Mouse (Mus musculus) kidney, adult 2 months (tissue): ENCODE data around the gene Snrnp27. TPM values are rescaled to one million over a fixed set of nuclear protein-coding genes. Genes with fewer than 3 reads are reported as not detected.
A peak's percentile ranks its signal among the peaks of the same experiment; 100 is the strongest.

Source experiments
- DNase-seq: peaks from one replicate; pipeline ENCODE4 v3.0.0; 2021
- H3K27ac ChIP-seq: fragments of 200-500 bp; 2 replicates; pipeline ENCODE4 v1.5.1; 2012; ENCODE audit warnings: low read depth, low read length, control low read depth, inconsistent platforms; ENCODE audit not compliant: insufficient read depth
- H3K27me3 ChIP-seq: fragments of 200-500 bp; replicated peaks from 2 replicates; pipeline ENCODE4 v1.6.1; 2012; ENCODE audit warnings: mild to moderate bottlenecking, moderate library complexity, low read length, inconsistent platforms; ENCODE audit not compliant: control insufficient read depth, insufficient read depth
- H3K36me3 ChIP-seq: fragments of 200-500 bp; 2 replicates; pipeline ENCODE4 v1.6.1; 2012; ENCODE audit warnings: mild to moderate bottlenecking, moderate library complexity, low read length, inconsistent platforms; ENCODE audit not compliant: control insufficient read depth, insufficient read depth
- H3K4me1 ChIP-seq: fragments of 200-500 bp; 2 replicates; pipeline ENCODE4 v1.6.1; 2011; ENCODE audit warnings: low read length; ENCODE audit not compliant: control insufficient read depth, insufficient read depth
- H3K4me3 ChIP-seq: fragments of 200-500 bp; 2 replicates; pipeline ENCODE4 v1.5.1; 2011; ENCODE audit warnings: mild to moderate bottlenecking, low read depth, low read length, control low read depth; ENCODE audit not compliant: insufficient read depth
- CTCF ChIP-seq: fragments of 200-500 bp; conservative IDR thresholded peaks from 2 replicates; pipeline ENCODE4 v1.5.1; 2011; ENCODE audit warnings: low read depth, mild to moderate bottlenecking, control low read depth, low read length, moderate library complexity, mixed read lengths; ENCODE audit not compliant: insufficient read depth, insufficient read length
- POLR2A ChIP-seq: fragments of 200-500 bp; IDR thresholded peaks from one replicate; pipeline ENCODE4 v1.6.1; 2011; ENCODE audit warnings: low read depth, low read length, control low read depth
- WGBS: fragments of 180-500 bp; shearing (Covaris S2); methylation state at CpG from one replicate; pipeline ENCODE4 v1.1.7; 2018; 5-methylcytosine and 5-hydroxymethylcytosine counted together
- polyA plus RNA-seq: library from polyadenylated mRNA; depleted of rRNA; stranded (reverse); fragments of >200 nt; gene quantifications from 2 replicates; pipeline ENCODE4 v1.2.3, GENCODE M21; 2012; rRNA removed

Gene Snrnp27
- polyA plus RNA-seq, 1 experiment, result 21.0 TPM

GRCm38 (mm10) chr6:86637171-86637835 is 47.0 kb downstream of the Snrnp27 start:
- H3K4me3 ChIP-seq, result no peak overlapping the region
- no peak for TF ChIP-seq POLR2A
- no peak for TF ChIP-seq CTCF
- H3K36me3 ChIP-seq, result no peaks in the 10 kb centered on the region
- no peak overlapping the region for H3K27ac ChIP-seq
- no peak for DNase-seq
- 0 out of 2 replicates have a peak, but pooled peaks cover 4% of the 10 kb centered on the region for H3K4me1 ChIP-seq
- H3K27me3 ChIP-seq, result no peaks in the 10 kb centered on the region
- WGBS, result 63% methylated on average over 4 of the region's 4 CpGs

DNA sequence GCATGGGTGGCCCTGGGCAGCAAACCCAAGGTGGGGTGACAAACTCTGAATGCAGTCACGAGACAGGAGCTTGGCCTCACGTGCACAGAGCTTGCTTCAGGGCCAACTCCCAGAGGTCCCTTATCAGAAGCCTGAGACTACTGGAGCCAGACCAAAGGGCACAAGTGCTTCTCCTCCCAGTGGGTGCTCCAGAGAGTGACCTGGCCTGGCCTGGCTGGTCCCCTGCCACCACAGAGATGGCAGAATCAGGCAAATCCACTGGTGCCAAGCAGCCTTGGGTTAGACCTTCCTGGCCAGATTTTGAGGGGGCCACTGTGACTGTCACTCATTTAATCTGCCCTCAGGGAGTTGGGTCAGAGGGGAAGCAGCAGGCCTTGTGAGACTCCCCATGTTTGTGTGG is 47.8 kb downstream of the Snrnp27 start:
- H3K4me1 ChIP-seq, result 0 out of 2 replicates have a peak, but pooled peaks cover 4% of the 10 kb centered on the region
- peak; percentile 32 for DNase-seq
- H3K27ac ChIP-seq, result no peak overlapping the region
- no peaks in the 10 kb centered on the region for H3K36me3 ChIP-seq
- H3K27me3 ChIP-seq, result no peaks in the 10 kb centered on the region
- TF ChIP-seq POLR2A (no peak), CTCF (no peak)
- no peak overlapping the region for H3K4me3 ChIP-seq
- WGBS, result 53% methylated on average over 2 of the region's 2 CpGs

DNA sequence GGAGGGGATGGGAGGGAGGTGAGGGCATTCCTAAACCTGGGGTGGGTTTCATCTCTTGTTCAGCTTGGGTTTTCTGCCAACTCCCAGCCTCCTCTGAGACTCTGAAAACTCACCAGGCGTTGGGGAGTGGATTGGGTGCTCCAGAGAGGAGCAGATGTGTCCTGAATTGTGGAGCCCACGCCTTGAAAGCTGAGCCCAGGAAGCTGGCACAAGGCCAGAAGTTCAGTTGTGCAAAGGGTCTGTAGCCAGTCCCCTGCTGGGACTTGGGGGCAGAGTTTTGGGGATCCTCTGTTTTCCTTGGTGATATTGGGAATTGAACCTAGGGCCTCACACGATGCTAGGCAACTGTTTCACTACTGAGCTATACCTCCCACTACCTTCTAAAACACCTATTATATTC is 54.2 kb downstream of the Snrnp27 start:
- no peaks in the 10 kb centered on the region for H3K27me3 ChIP-seq
- H3K4me3 ChIP-seq, result no peak overlapping the region
- 76% methylated on average over 3 of the region's 3 CpGs for WGBS
- DNase-seq, result no peak
- TF ChIP-seq CTCF (no peak), POLR2A (no peak)
- no peaks in the 10 kb centered on the region for H3K4me1 ChIP-seq
- no peaks in the 10 kb centered on the region for H3K36me3 ChIP-seq
- no peak overlapping the region for H3K27ac ChIP-seq

GRCm38 (mm10) chr6:86627946-86628345 is 56.4 kb downstream of the Snrnp27 start, which contains the start of gene Asprv1:
TSS of gene Asprv1 (plus strand) at chr6:86628164.
- 65% methylated on average over 10 of the region's 10 CpGs for WGBS
- H3K4me1 ChIP-seq, result no peaks in the 10 kb centered on the region
- H3K27me3 ChIP-seq, result no peaks in the 10 kb centered on the region
- H3K36me3 ChIP-seq, result no peaks in the 10 kb centered on the region
- H3K27ac ChIP-seq, result no peak within 1 kb of the TSS
- DNase-seq, result no peak
- H3K4me3 ChIP-seq, result no peak within 1 kb of the TSS
- TF ChIP-seq CTCF, result no peak
- no peak for TF ChIP-seq POLR2A

Other genes with a start within 250 kb of the Snrnp27 start
- 15.1 and 15.3 TPM in 2 replicates for gene C87436, start 246.1 kb downstream of the Snrnp27 start, polyA plus RNA-seq
- gene Pcbp1, start 158.2 kb downstream of the Snrnp27 start, polyA plus RNA-seq, result 165 and 166 TPM in 2 replicates
- 0.10 and 0.33 TPM in 2 replicates for gene Asprv1, start 56.4 kb downstream of the Snrnp27 start, polyA plus RNA-seq
- gene Mxd1, start 15.4 kb downstream of the Snrnp27 start, polyA plus RNA-seq, result 8.7 and 9.9 TPM in 2 replicates
- gene Gmcl1, start 48.9 kb upstream of the Snrnp27 start, polyA plus RNA-seq, result 9.1 and 10.0 TPM in 2 replicates
- 57.2 and 68.8 TPM in 2 replicates for gene Anxa4, start 109.1 kb upstream of the Snrnp27 start, polyA plus RNA-seq
- 28.9 and 30.6 TPM in 2 replicates for gene Aak1, start 165.0 kb upstream of the Snrnp27 start, polyA plus RNA-seq